Mouse (Mus musculus) heart, embryonic 11.5 days (tissue): ENCODE measurements at regions not wholly inside any gene's neighbourhood (a gene's known extent, or its start where the extent isn't known, plus 50 kb on each side); places are given as distances from the start of the nearest gene placed in this dataset.
A peak's percentile ranks its signal among the peaks of the same experiment; 100 is the strongest.
"Not testable (repeated sequence)": the region's sequence is repeated elsewhere in the genome, so short reads cannot be mapped to it uniquely, and the experiment has no call there.

Experiments
- ATAC-seq: fragments of 200-750 bp; cut with Nextera tagmentation; replicated peaks from 2 replicates; pipeline ENCODE4 v1.8.0; 2017; ENCODE audit warnings: moderate library complexity; ENCODE audit not compliant: insufficient number of reproducible peaks, low FRiP score, low TSS enrichment
- H3K27ac ChIP-seq: fragments of 300-500 bp; sonication (generic); 2 replicates; pipeline ENCODE4 v1.5.1; 2014; ENCODE audit warnings: mild to moderate bottlenecking, low read depth, low read length
- H3K27me3 ChIP-seq: fragments of 300-500 bp; sonication (generic); 2 replicates; pipeline ENCODE4 v1.6.1; 2014; ENCODE audit warnings: mild to moderate bottlenecking, low read length, mixed read lengths; ENCODE audit not compliant: control insufficient read depth, insufficient read depth
- H3K36me3 ChIP-seq: fragments of 300-500 bp; sonication (generic); 2 replicates; pipeline ENCODE4 v1.6.1; 2014; ENCODE audit warnings: mild to moderate bottlenecking, low read length, moderate library complexity, mixed read lengths; ENCODE audit not compliant: control insufficient read depth, insufficient read depth
- H3K4me1 ChIP-seq: fragments of 300-500 bp; sonication (generic); 2 replicates; pipeline ENCODE4 v1.6.1; 2014; ENCODE audit warnings: low read length; ENCODE audit not compliant: control insufficient read depth, insufficient read depth
- H3K4me2 ChIP-seq: fragments of 300-500 bp; sonication (generic); 2 replicates; pipeline ENCODE4 v1.6.1; 2014; ENCODE audit warnings: mild to moderate bottlenecking, moderate library complexity
- H3K4me3 ChIP-seq: fragments of 300-500 bp; sonication (generic); 2 replicates; pipeline ENCODE4 v1.5.1; 2014; ENCODE audit warnings: low read depth, low read length
- H3K9ac ChIP-seq: fragments of 300-500 bp; sonication (generic); 2 replicates; pipeline ENCODE4 v1.6.1; 2014; ENCODE audit warnings: mild to moderate bottlenecking, low read depth, low read length, moderate library complexity
- H3K9me3 ChIP-seq: fragments of 300-500 bp; sonication (generic); replicated peaks from 2 replicates; pipeline ENCODE4 v1.6.1; 2016; ENCODE audit warnings: low read length; ENCODE audit not compliant: control insufficient read depth
- WGBS: fragments of 180-500 bp; shearing (Covaris S2); extraction: QIAGEN DNeasy Blood & Tissue Kit; methylation state at CpG from one replicate; pipeline ENCODE4 v1.1.7; 2014; ENCODE audit not compliant: insufficient replicate concordance; 5-methylcytosine and 5-hydroxymethylcytosine counted together

GRCm38 (mm10) chr9:91091421-91092050 lies 270.7 kb upstream of the Zic4 start:
- Histone ChIP-seq H3K4me3 (no peak overlapping the region), H3K9me3 (no peaks in the 10 kb centered on the region), H3K4me1 (no peaks in the 10 kb centered on the region), H3K4me2 (no peak overlapping the region), H3K36me3 (no peaks in the 10 kb centered on the region), H3K27me3 (no peaks in the 10 kb centered on the region), H3K9ac (no peak overlapping the region), H3K27ac (no peak overlapping the region)
- ATAC-seq, result no peak
- WGBS, result 76% methylated on average over 1 of the region's 1 CpGs

GRCm38 (mm10) chr9:91101614-91102407 lies 260.4 kb upstream of the Zic4 start:
- no peak overlapping the region for H3K4me3 ChIP-seq
- no peaks in the 10 kb centered on the region for H3K9me3 ChIP-seq
- no peak overlapping the region for H3K9ac ChIP-seq
- H3K4me1 ChIP-seq, result 0 out of 2 replicates have a peak, but pooled peaks cover 3% of the 10 kb centered on the region
- 64% methylated on average over 1 of the region's 1 CpGs for WGBS
- H3K36me3 ChIP-seq, result no peaks in the 10 kb centered on the region
- H3K27me3 ChIP-seq, result no peaks in the 10 kb centered on the region
- H3K27ac ChIP-seq, result peak overlapping the region; percentile 65
- ATAC-seq, result 0 out of 2 replicates have a peak, but pooled peaks have one; percentile 73
- H3K4me2 ChIP-seq, result peak overlapping the region; percentile 55

- no peak overlapping the region for H3K27ac ChIP-seq
- no peaks in the 10 kb centered on the region for H3K27me3 ChIP-seq
- H3K4me1 ChIP-seq, result no peaks in the 10 kb centered on the region
- H3K36me3 ChIP-seq, result no peaks in the 10 kb centered on the region
- H3K4me2 ChIP-seq, result no peak overlapping the region
- no peak for ATAC-seq
- no peak overlapping the region for H3K4me3 ChIP-seq
- 70% methylated on average over 5 of the region's 5 CpGs for WGBS
- H3K9ac ChIP-seq, result no peak overlapping the region
- no peaks in the 10 kb centered on the region for H3K9me3 ChIP-seq
These were observed 239.7 kb upstream of the Zic4 start for GRCm38 (mm10) chr9:91122441-91123035.

GRCm38 (mm10) chr9:91123208-91123607 lies 239.0 kb upstream of the Zic4 start:
- WGBS, result 76% methylated on average over 7 of the region's 7 CpGs
- ATAC-seq, result no peak
- Histone ChIP-seq H3K9me3 (no peaks in the 10 kb centered on the region), H3K36me3 (no peaks in the 10 kb centered on the region), H3K4me3 (no peak overlapping the region), H3K9ac (no peak overlapping the region), H3K4me2 (no peak overlapping the region), H3K27me3 (no peaks in the 10 kb centered on the region), H3K4me1 (no peaks in the 10 kb centered on the region), H3K27ac (no peak overlapping the region)

GRCm38 (mm10) chr9:91126630-91127245 lies 235.5 kb upstream of the Zic4 start:
- no peak overlapping the region for H3K9ac ChIP-seq
- no peaks in the 10 kb centered on the region for H3K4me1 ChIP-seq
- no peaks in the 10 kb centered on the region for H3K36me3 ChIP-seq
- H3K9me3 ChIP-seq, result no peaks in the 10 kb centered on the region
- no peak overlapping the region for H3K27ac ChIP-seq
- 48% methylated on average over 8 of the region's 8 CpGs for WGBS
- no peak overlapping the region for H3K4me3 ChIP-seq
- no peaks in the 10 kb centered on the region for H3K27me3 ChIP-seq
- no peak overlapping the region for H3K4me2 ChIP-seq
- no peak for ATAC-seq

- not testable (repeated sequence) for H3K9ac ChIP-seq, H3K4me2 ChIP-seq, H3K4me1 ChIP-seq, H3K27me3 ChIP-seq, H3K9me3 ChIP-seq, H3K4me3 ChIP-seq, H3K36me3 ChIP-seq, H3K27ac ChIP-seq, ATAC-seq
- 55% methylated on average over 2 of the region's 2 CpGs for WGBS
These were observed 233.7 kb upstream of the Zic4 start for GRCm38 (mm10) chr9:91128491-91128890.

GRCm38 (mm10) chr9:91130111-91130720 lies 232.0 kb upstream of the Zic4 start:
- H3K4me2 ChIP-seq, result no peak overlapping the region
- ATAC-seq, result no peak
- no peak overlapping the region for H3K4me3 ChIP-seq
- WGBS, result 75% methylated on average over 13 of the region's 13 CpGs
- H3K36me3 ChIP-seq, result no peaks in the 10 kb centered on the region
- H3K9me3 ChIP-seq, result no peaks in the 10 kb centered on the region
- H3K27me3 ChIP-seq, result no peaks in the 10 kb centered on the region
- H3K9ac ChIP-seq, result no peak overlapping the region
- no peaks in the 10 kb centered on the region for H3K4me1 ChIP-seq
- H3K27ac ChIP-seq, result no peak overlapping the region

GRCm38 (mm10) chr9:91131415-91132255 lies 230.6 kb upstream of the Zic4 start:
- no peaks in the 10 kb centered on the region for H3K36me3 ChIP-seq
- no peak for ATAC-seq
- 76% methylated on average over 7 of the region's 7 CpGs for WGBS
- H3K4me3 ChIP-seq, result no peak overlapping the region
- H3K9me3 ChIP-seq, result no peaks in the 10 kb centered on the region
- no peak overlapping the region for H3K4me2 ChIP-seq
- H3K27me3 ChIP-seq, result no peaks in the 10 kb centered on the region
- H3K4me1 ChIP-seq, result no peaks in the 10 kb centered on the region
- H3K9ac ChIP-seq, result no peak overlapping the region
- H3K27ac ChIP-seq, result no peak overlapping the region
